Mouse (Mus musculus) spleen, postnatal 4 days (tissue): ENCODE measurements around the gene Timm17a.

ENCODE experiments used
- DNase-seq, 2 experiments: peaks; one replicate each; pipeline ENCODE4 v3.0.0; 2022; ENCODE audit warnings: low spot score in 2 of 2

Gene Timm17a

GRCm38 (mm10) chr1:135313284-135314031 is at the start of gene Timm17a:
TSS of gene Timm17a (minus strand) at chr1:135313778.
- peak; percentile 88 to 94 for DNase-seq

- no peak for DNase-seq
These were observed 48.5 kb upstream of the Timm17a start for GRCm38 (mm10) chr1:135362115-135362514.

GRCm38 (mm10) chr1:135361491-135361890 is 47.9 kb upstream of the Timm17a start:
- DNase-seq = no peak

GRCm38 (mm10) chr1:135359071-135359470 is 45.5 kb upstream of the Timm17a start:
- no peak for DNase-seq

- no peak for DNase-seq
These were observed 38.4 kb upstream of the Timm17a start for GRCm38 (mm10) chr1:135351953-135352352.

GRCm38 (mm10) chr1:135347498-135348169 is 34.1 kb upstream of the Timm17a start:
- no peak for DNase-seq

- DNase-seq = no peak
These were observed 33.3 kb upstream of the Timm17a start for GRCm38 (mm10) chr1:135346891-135347290.

- no peak for DNase-seq
These were observed 30.4 kb upstream of the Timm17a start for GRCm38 (mm10) chr1:135344026-135344425.

GRCm38 (mm10) chr1:135341947-135342346 is 28.4 kb upstream of the Timm17a start:
- no peak for DNase-seq

GRCm38 (mm10) chr1:135330578-135330977 is 17.0 kb upstream of the Timm17a start:
- no peak for DNase-seq

- no peak for DNase-seq
These were observed 14.8 kb upstream of the Timm17a start for GRCm38 (mm10) chr1:135328368-135328767.

- DNase-seq = no peak
These were observed 12.4 kb upstream of the Timm17a start for GRCm38 (mm10) chr1:135325934-135326333.

GRCm38 (mm10) chr1:135324571-135324970 is 11.0 kb upstream of the Timm17a start, which contains the start of gene Lmod1:
TSS of gene Lmod1 (plus strand) at chr1:135324807.
- no peak for DNase-seq

- no peak for DNase-seq
These were observed 9.9 kb upstream of the Timm17a start for GRCm38 (mm10) chr1:135323367-135323901.

GRCm38 (mm10) chr1:135312201-135312600 is 1.4 kb downstream of the Timm17a start:
- no peak for DNase-seq

- no peak for DNase-seq
These were observed 2.2 kb downstream of the Timm17a start for GRCm38 (mm10) chr1:135311356-135311755.

GRCm38 (mm10) chr1:135290908-135291307 is 22.7 kb downstream of the Timm17a start:
- no peak for DNase-seq

- no peak for DNase-seq
These were observed 27.3 kb downstream of the Timm17a start for GRCm38 (mm10) chr1:135286311-135286710.

- peak; percentile 51 to 77 for DNase-seq
These were observed 29.7 kb downstream of the Timm17a start, which contains the start of gene Rnpep for GRCm38 (mm10) chr1:135283826-135284291. TSS of gene Rnpep (minus strand) at chr1:135284084.

- DNase-seq = peak in 1 of 2 experiments; percentile 19
These were observed 30.2 kb downstream of the Timm17a start for GRCm38 (mm10) chr1:135283287-135283825.

- DNase-seq = peak in 1 of 2 experiments; percentile 26
These were observed 30.9 kb downstream of the Timm17a start for GRCm38 (mm10) chr1:135282536-135283286.
